Mouse (Mus musculus): ENCODE results near the gene Plekha4. TPM values are rescaled to one million over a fixed set of nuclear protein-coding genes. Genes with fewer than 3 reads are reported as not detected.

Plekha4 gene
- polyA plus RNA-seq, 1 experiment from 2014 or later = 7.9 TPM

GRCm38 (mm10) chr7:45488293-45489204 lies 37.6 kb upstream of the Plekha4 start, which contains the start of gene Dhdh:
Gene Dhdh, minus strand, starts transcription at chr7:45488805.
- Histone ChIP-seq H3K36me3 (peaks cover 17% of the 10 kb centered on the region), H3K27ac (replicated peaks) (peak within 1 kb of the TSS; percentile 79)

GRCm38 (mm10) chr7:45489578-45489977 lies 36.6 kb upstream of the Plekha4 start:
- Histone ChIP-seq H3K4me1 (replicated peaks) (peaks cover 25% of the 10 kb centered on the region), H3K27ac (replicated peaks) (no peak overlapping the region), H3K36me3 (peaks cover 28% of the 10 kb centered on the region), H3K9me3 (no peaks in the 10 kb centered on the region), H3K9ac (no peak overlapping the region), H3K4me2 (no peak overlapping the region), H3K27me3 (no peaks in the 10 kb centered on the region), H3K4me3 (no peak overlapping the region)
- 64% methylated on average over 7 of the region's 7 CpGs for WGBS
- no peak for ATAC-seq (ENCODE audit: low read depth)

More at GRCm38 (mm10) chr7:45488293-45489204, 37.6 kb upstream of the Plekha4 start, which contains the start of gene Dhdh:
- ATAC-seq (ENCODE audit: low read depth) = peak; percentile 73
- WGBS = 8% methylated on average over 38 of the region's 38 CpGs
- H3K9me3 ChIP-seq = no peaks in the 10 kb centered on the region
- peaks cover 25% of the 10 kb centered on the region for H3K4me1 ChIP-seq (replicated peaks)
- peak within 1 kb of the TSS; percentile 67 for H3K9ac ChIP-seq
- no peaks in the 10 kb centered on the region for H3K27me3 ChIP-seq
- peak within 1 kb of the TSS; percentile 63 for H3K4me2 ChIP-seq
- H3K4me3 ChIP-seq = peak within 1 kb of the TSS; percentile 39

- H3K9ac ChIP-seq = 0 out of 2 replicates have a peak overlapping the region, but pooled peaks have one; percentile 8
- no peak overlapping the region for H3K4me3 ChIP-seq
- WGBS = 20% methylated on average over 9 of the region's 9 CpGs
- ATAC-seq (ENCODE audit: low read depth) = peak; percentile 25; the same call in 1 of the 2 replicates
- peak overlapping the region; percentile 33; the same call in 1 of the 2 replicates for H3K27ac ChIP-seq (replicated peaks)
- H3K4me1 ChIP-seq (replicated peaks) = peaks cover 25% of the 10 kb centered on the region
- no peaks in the 10 kb centered on the region for H3K9me3 ChIP-seq
- no peaks in the 10 kb centered on the region for H3K27me3 ChIP-seq
- 0 out of 2 replicates have a peak overlapping the region, but pooled peaks have one; percentile 4 for H3K4me2 ChIP-seq
- H3K36me3 ChIP-seq = peaks cover 40% of the 10 kb centered on the region
These were observed 35.3 kb upstream of the Plekha4 start for GRCm38 (mm10) chr7:45490822-45491221.

GRCm38 (mm10) chr7:45491264-45491663 lies 34.9 kb upstream of the Plekha4 start:
- H3K4me3 ChIP-seq = no peak overlapping the region
- ATAC-seq (ENCODE audit: low read depth) = no peak
- WGBS = 28% methylated on average over 3 of the region's 3 CpGs
- no peaks in the 10 kb centered on the region for H3K27me3 ChIP-seq
- H3K9ac ChIP-seq = 0 out of 2 replicates have a peak overlapping the region, but pooled peaks have one; percentile 8
- peaks cover 25% of the 10 kb centered on the region for H3K4me1 ChIP-seq (replicated peaks)
- no peaks in the 10 kb centered on the region for H3K9me3 ChIP-seq
- peaks cover 44% of the 10 kb centered on the region for H3K36me3 ChIP-seq
- peak overlapping the region; percentile 33; the same call in 1 of the 2 replicates for H3K27ac ChIP-seq (replicated peaks)
- H3K4me2 ChIP-seq = 0 out of 2 replicates have a peak overlapping the region, but pooled peaks have one; percentile 4

GRCm38 (mm10) chr7:45492225-45492844 lies 33.8 kb upstream of the Plekha4 start:
- no peak for ATAC-seq (ENCODE audit: low read depth)
- no peak overlapping the region for H3K4me3 ChIP-seq
- peaks cover 25% of the 10 kb centered on the region for H3K4me1 ChIP-seq (replicated peaks)
- no peak overlapping the region for H3K27ac ChIP-seq (replicated peaks)
- no peaks in the 10 kb centered on the region for H3K9me3 ChIP-seq
- WGBS = 97% methylated on average over 8 of the region's 8 CpGs
- no peak overlapping the region for H3K4me2 ChIP-seq
- H3K27me3 ChIP-seq = no peaks in the 10 kb centered on the region
- H3K36me3 ChIP-seq = peaks cover 55% of the 10 kb centered on the region
- no peak overlapping the region for H3K9ac ChIP-seq

GRCm38 (mm10) chr7:45492951-45493350 lies 33.2 kb upstream of the Plekha4 start:
- Histone ChIP-seq H3K36me3 (peaks cover 61% of the 10 kb centered on the region), H3K4me3 (no peak overlapping the region), H3K4me2 (no peak overlapping the region), H3K27ac (replicated peaks) (no peak overlapping the region), H3K27me3 (no peaks in the 10 kb centered on the region), H3K9me3 (no peaks in the 10 kb centered on the region), H3K4me1 (replicated peaks) (peaks cover 25% of the 10 kb centered on the region), H3K9ac (no peak overlapping the region)
- WGBS = 95% methylated on average over 5 of the region's 5 CpGs
- ATAC-seq (ENCODE audit: low read depth) = no peak

- Histone ChIP-seq H3K9ac (0 out of 2 replicates have a peak overlapping the region, but pooled peaks have one; percentile 12), H3K36me3 (peaks cover 77% of the 10 kb centered on the region), H3K27me3 (no peaks in the 10 kb centered on the region), H3K4me2 (no peak overlapping the region), H3K9me3 (no peaks in the 10 kb centered on the region), H3K4me3 (no peak overlapping the region), H3K4me1 (replicated peaks) (peaks cover 16% of the 10 kb centered on the region), H3K27ac (replicated peaks) (no peak overlapping the region)
- no peak for ATAC-seq (ENCODE audit: low read depth)
- WGBS = 86% methylated on average over 9 of the region's 9 CpGs
These were observed 31.6 kb upstream of the Plekha4 start for GRCm38 (mm10) chr7:45494548-45494947.

GRCm38 (mm10) chr7:45498427-45498826 lies 27.7 kb upstream of the Plekha4 start:
- H3K9ac ChIP-seq = no peak overlapping the region
- no peak for ATAC-seq (ENCODE audit: low read depth)
- no peak overlapping the region for H3K4me3 ChIP-seq
- H3K4me2 ChIP-seq = no peak overlapping the region
- peaks cover 96% of the 10 kb centered on the region for H3K36me3 ChIP-seq
- no peaks in the 10 kb centered on the region for H3K9me3 ChIP-seq
- H3K27ac ChIP-seq (replicated peaks) = no peak overlapping the region
- WGBS = 96% methylated on average over 6 of the region's 6 CpGs
- H3K27me3 ChIP-seq = no peaks in the 10 kb centered on the region
- H3K4me1 ChIP-seq (replicated peaks) = no peaks in the 10 kb centered on the region

- ATAC-seq (ENCODE audit: low read depth) = no peak
- H3K4me3 ChIP-seq = no peak overlapping the region
- H3K9ac ChIP-seq = no peak overlapping the region
- peaks cover 19% of the 10 kb centered on the region for H3K4me1 ChIP-seq (replicated peaks)
- H3K4me2 ChIP-seq = no peak overlapping the region
- H3K27me3 ChIP-seq = no peaks in the 10 kb centered on the region
- H3K27ac ChIP-seq (replicated peaks) = no peak overlapping the region
- H3K9me3 ChIP-seq = no peaks in the 10 kb centered on the region
- WGBS = 90% methylated on average over 6 of the region's 6 CpGs
- H3K36me3 ChIP-seq = peaks cover 37% of the 10 kb centered on the region
These were observed 18.5 kb upstream of the Plekha4 start for GRCm38 (mm10) chr7:45507583-45507982.

- whole genome bisulfite sequencing = 83% methylated on average over 6 of the region's 6 CpGs
These were observed 17.6 kb upstream of the Plekha4 start for GRCm38 (mm10) chr7:45508561-45508960.

GRCm38 (mm10) chr7:45509181-45509882 lies 16.8 kb upstream of the Plekha4 start:
- H3K9ac ChIP-seq = peak overlapping the region; percentile 92
- peak; percentile 23; the same call in 1 of the 2 replicates for ATAC-seq (ENCODE audit: low read depth)
- H3K4me1 ChIP-seq (replicated peaks) = peaks cover 19% of the 10 kb centered on the region
- peaks cover 29% of the 10 kb centered on the region for H3K36me3 ChIP-seq
- 34% methylated on average over 19 of the region's 19 CpGs for WGBS
- no peaks in the 10 kb centered on the region for H3K9me3 ChIP-seq
- H3K4me3 ChIP-seq = peak overlapping the region; percentile 78
- peak overlapping the region; percentile 82; the same call in 1 of the 2 replicates for H3K27ac ChIP-seq (replicated peaks)
- no peaks in the 10 kb centered on the region for H3K27me3 ChIP-seq
- H3K4me2 ChIP-seq = peak overlapping the region; percentile 93

More at GRCm38 (mm10) chr7:45508561-45508960, 17.6 kb upstream of the Plekha4 start:
- H3K4me3 ChIP-seq = no peak overlapping the region
- H3K36me3 ChIP-seq = peaks cover 29% of the 10 kb centered on the region
- H3K27me3 ChIP-seq = no peaks in the 10 kb centered on the region
- H3K27ac ChIP-seq (replicated peaks) = no peak overlapping the region
- no peaks in the 10 kb centered on the region for H3K9me3 ChIP-seq
- peak overlapping the region; percentile 93 for H3K4me2 ChIP-seq
- peak overlapping the region; percentile 92; the same call in 1 of the 2 replicates for H3K9ac ChIP-seq
- ATAC-seq (ENCODE audit: low read depth) = no peak
- H3K4me1 ChIP-seq (replicated peaks) = peaks cover 19% of the 10 kb centered on the region
